Mouse (Mus musculus) NIH3T3 (cell line): ENCODE measurements around the gene Srl.
"Not testable (repeated sequence)": the region's sequence is repeated elsewhere in the genome, so short reads cannot be mapped to it uniquely, and the experiment has no call there.

Experiments used
- DNase-seq: peaks from one replicate; pipeline ENCODE4 v3.0.0-alpha.2; 2012; ENCODE audit warnings: low read depth

Srl gene

DNA sequence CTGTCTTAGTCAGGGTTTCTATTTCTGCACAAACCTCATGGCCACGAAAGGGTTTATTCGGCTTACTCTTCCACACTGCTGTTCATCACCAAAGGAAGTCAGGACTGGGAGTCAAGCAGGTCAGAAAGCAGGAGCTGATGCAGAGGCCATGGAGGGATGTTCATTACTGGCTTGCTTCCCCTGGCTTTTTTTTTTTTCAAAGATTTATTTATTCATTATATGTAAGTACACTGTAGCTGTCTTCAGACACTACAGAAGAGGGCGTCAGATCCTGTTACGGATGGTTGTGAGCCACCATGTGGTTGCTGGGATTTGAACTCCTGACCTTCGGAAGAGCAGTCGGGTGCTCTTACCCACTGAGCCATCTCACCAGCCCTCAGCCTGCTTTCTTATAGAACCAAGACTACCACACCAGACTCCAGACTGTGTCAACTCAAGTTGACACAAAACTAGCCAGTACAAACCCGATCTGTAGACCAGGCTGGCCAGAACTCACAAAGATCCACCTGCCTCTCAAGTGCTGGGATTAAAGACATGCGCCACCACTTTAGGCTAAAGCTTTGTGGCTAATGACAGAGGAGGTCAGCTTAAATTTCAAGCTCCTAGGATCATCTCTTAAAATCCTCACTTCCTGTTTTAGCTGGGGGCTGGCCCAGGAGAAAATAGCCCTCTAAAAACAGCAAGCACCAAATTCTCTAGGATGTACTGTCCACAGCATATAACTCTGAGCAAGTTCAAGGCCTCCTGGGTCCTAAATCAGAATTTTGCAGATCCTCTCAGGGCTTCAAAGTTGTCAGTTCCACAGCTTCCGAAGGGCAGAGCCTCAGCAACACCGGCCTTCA lies 67.4 kb downstream of the Srl start:
- DNase-seq = not testable (repeated sequence)

DNA sequence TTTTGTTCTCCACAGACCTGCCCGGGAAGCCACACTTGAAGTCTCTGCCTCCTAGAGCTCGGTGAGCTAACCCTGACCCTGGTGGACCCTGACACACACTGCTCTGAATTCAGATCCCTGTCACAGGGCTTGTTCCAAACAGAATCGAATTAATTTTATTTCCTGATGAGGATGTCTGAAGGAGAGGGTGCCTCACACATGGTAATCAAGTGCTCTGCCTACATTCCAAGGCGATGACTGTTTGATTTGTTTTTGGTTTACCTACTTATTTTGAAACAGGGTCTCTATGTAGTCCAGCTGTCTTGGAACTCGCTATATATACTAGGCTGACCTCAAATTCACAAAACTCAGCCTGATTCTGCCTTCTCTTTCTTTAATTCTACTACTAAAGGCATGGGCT lies 68.4 kb downstream of the Srl start:
- peak; percentile 53 for DNase-seq

DNA sequence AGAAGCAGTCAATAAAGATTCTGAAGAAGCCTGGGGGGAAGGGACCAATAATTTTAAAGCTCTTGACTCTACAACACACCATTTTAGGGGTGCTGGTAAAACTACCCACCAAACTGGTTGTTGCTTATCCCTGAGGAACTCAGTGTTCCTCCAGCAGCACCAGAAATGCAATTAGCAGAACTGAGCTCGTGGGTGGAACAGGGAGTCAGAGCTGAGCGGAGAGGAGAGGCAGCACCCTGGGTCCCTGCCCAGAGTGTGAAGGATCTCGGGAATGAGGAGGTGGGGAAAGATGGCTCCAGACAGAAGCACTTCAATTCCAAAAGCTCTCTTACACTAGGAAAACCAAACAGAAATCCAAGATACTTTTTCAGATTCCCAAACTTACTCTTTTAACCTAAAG lies 68.9 kb downstream of the Srl start:
- peak; percentile 54 for DNase-seq

DNA sequence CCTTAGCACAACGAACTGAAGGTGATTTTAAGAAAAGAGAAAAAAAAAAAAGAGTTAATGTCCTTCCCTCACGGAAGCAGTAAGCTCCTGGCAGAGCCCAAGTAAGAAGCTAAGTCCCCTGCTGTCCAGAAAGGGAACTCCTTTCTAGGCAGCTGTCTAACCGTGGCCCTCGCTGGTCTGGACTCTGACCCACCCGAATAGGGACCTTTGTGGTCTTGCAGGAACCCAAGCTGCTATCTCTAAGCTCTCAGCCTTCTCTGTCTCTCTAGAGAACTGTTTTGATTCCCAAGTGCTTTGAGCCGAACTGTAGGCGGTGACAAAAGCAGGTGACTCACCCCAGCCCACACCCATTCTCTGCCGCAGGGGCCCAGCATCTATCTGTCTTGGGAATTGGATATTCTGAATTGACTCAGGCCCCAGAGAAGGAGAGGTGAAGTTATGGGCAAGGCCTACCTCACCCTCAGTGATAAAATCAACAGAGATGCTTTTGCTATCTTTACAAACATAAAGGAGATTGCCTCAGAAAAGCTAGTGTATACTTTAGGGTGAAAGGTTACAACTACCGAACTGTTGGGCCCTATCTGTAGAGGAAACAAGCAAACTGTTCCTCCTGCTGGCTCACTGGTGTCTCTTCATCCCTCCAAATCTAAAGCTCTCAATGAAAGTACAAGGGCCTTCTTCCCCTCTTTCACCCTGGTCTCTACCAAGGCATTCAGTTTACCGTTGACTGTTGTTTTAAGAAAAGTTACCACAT lies 71.8 kb downstream of the Srl start:
- peak; percentile 54 for DNase-seq

DNA sequence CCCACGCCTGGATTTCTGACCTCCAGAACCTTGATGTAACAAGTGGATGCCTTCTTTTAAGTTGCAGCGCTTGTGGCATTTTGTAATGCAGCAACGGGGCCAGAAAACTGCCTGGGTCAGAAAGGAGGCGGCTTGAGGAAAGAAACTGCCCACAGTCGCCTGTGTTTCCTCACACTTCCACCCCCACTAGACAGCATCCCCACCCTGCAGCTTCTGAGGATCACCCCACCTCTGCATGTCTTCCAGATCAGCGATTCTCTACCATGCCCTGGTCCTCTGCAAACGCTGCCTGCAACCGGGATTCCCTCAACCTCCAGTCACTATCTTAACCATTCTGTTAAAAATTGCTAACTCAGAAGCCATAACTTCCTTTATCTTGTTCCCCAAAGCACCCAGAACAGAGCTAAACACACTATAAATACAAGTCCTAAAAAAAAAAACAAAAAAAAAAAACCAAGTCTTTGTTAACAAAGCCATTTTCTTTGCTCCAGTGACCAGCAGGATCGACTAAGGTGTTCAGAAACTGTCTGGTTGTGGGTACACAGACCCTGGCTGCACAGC lies 77.0 kb downstream of the Srl start:
- DNase-seq = no peak

DNA sequence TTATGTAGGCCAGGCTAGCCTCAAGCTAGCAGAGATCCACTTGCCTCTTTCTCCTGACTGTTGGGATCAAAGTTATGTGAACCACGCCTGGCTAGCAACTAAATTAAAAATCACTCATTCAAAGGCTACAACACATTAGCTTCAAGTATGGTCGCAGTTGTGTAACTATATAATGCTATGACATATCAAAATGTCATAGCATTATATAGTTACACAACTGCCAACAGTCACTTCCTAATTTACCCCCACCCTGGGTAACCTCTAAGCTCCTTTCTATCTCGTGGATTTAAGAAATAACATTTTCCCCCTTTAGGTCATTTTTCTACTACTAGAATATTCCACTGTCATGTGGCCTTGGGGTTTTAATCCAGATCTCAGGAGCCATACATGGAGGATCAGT lies 83.7 kb downstream of the Srl start:
- no peak for DNase-seq

DNA sequence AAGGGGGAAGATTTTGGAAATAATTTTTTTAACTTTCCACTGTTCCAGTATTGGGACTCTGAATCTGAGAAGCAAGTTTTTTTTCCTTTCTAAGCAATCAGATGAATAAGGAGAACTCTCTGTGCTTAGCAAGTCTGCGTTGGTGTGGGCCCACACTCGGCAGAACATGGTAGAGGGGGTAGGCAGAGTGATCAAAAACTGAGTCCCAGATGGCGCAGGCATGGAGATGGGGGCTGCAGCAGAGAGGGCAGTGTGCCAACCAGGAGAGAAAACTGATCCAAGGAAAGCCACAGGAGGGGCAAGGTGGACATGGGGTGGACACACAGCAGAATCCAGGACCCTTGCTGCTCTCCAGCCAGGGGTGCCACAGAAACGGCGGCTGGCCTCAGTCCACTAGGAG lies 85.2 kb downstream of the Srl start:
- no peak for DNase-seq

DNA sequence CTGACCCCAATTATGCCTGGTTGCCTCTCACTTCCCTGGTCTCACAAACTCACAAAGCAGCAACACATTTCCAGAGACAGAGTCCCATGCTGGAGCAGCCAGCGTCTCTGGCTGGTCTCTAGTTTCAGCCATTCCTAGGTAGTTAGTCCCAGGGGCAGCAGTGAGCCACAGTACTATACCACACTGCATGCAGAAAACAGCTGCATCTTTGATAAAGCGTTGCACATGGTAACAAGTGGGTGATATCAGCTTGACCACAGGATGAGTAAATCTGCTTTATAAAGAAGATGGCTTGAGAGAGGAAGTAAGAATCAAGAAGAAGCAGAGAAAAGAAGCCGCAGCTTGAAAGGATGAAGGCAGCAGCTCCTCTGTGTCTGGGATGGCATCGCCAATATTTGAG lies 85.9 kb downstream of the Srl start:
- DNase-seq = no peak

DNA sequence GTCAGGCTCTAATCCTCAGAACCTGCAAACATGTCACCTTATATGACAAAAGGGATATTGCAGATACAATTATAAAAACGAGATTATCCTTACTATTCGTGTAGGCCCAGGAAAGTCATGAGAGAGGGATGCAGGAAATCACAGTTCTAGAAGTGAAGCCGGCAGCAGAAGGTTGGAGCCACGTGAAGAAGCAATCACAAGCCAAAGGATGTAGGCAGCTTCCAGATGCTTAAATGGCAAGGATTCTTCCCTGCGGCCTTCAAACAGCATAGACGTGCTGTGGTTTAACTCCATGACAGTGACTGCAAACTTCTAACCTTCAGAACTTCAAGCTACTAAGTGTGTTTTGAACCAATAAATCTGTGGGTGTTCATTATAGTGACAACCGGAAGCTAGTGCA lies 87.1 kb downstream of the Srl start:
- DNase-seq = no peak

DNA sequence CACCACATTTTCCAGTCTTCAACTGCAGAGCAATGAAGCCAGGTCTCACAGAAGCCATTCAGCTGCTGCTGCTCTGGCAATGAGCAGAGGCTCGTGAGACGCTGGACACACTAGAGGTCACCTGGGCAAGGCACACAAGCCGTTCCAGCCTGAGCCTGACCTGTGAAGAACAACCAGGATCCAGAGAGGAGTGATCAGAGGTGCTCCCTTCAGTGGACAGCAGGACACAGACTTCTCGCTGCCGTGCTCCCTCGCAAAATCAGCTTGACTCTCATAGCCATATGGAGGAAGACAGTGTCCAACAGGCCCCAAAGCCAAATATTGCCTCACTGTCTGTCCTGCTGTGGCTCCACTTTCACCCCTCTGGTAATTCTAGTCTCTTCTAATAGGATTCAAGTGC lies 92.2 kb downstream of the Srl start:
- DNase-seq = no peak

DNA sequence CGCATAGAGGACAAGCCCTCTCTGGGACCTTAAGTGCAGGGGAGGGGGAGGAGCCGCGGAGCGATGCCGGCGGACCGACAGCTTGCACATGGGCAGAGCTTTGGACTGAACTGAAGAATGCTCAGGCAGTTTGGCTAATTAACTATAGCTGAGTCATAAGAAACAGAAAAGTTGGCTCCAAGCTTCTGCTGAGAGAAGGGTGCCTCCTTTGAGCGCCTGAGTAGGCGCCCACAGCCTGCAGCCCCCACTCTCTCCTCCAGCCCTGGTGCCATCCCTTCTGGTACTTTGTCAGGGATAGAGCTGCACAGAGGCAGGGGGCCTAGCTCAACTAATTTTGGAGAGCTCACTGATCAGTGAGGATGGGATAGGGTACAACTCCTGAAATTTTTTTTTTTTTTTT lies 93.4 kb downstream of the Srl start:
- peak; percentile 65 for DNase-seq

DNA sequence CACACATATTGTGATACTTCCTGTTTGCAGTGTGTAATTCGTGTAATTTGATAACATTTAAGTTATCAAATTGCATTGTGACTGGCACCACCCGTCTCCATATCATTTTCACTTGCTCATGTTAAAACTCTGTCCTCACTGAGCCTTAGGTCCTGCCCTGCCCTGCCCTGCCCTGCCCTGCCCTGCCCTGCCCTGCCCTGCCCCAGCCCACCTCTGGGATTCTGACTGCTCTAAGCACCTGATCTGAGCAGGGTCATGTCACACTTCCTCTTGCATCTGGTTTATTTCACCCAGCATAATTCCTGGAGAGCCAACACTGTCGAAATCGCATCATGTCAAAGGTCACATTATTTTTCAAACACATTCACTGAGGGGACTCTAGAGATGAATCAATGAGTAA lies 95.2 kb downstream of the Srl start:
- no peak for DNase-seq

DNA sequence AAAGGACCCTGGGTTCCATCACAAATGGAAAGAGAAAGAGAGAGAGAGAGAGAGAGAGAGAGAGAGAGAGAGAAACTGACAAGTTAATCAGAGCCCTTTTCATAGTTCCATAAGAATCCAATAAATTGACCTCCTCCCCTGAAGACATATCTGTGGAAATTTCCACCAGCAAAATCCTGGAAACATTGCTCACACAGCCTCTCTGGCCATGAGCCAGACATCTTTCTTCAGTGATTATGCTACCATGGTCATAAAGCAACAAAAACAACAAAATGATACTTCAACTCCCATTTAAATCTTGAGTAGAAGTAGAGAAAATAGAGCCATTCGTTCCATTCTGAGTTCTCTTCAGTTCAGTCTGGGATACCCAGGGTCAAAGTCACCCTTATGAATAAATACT lies 97.2 kb downstream of the Srl start:
- DNase-seq = peak; percentile 81

DNA sequence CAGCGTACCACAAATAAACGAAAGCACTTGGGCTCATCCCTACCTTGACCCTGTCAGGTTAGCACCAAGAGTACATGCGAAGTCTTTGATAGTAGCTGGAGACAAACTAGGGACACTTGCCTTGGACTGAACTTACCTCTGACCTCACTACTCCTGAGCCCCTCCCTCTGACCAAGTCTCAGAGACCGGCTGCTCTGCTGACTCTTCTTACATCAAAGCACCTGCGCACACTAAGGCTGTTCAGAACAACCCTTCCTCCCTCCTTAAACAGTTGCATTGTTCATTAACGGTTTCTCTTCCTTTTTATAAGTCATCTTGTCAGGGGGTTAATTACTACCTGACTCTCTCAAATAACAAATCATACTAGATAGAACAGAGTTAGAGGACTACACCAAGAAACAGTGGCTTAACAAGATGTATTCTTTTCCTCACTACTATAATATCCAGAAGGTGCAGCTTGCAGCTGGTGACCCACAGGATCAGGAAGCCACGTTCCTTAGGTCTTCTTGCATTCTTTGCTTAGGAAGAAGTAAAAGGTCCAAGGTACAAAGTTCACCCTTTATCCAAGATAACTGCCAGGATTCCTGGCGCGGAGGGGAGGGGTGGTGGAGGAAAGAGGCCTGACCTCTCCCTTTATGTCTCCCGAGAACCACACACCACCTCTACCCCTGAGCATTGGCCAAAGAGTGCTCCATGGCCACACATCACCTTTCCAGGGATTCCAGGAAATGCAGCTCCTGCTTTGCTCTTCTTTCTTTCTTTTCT lies 102.1 kb downstream of the Srl start:
- no peak for DNase-seq

DNA sequence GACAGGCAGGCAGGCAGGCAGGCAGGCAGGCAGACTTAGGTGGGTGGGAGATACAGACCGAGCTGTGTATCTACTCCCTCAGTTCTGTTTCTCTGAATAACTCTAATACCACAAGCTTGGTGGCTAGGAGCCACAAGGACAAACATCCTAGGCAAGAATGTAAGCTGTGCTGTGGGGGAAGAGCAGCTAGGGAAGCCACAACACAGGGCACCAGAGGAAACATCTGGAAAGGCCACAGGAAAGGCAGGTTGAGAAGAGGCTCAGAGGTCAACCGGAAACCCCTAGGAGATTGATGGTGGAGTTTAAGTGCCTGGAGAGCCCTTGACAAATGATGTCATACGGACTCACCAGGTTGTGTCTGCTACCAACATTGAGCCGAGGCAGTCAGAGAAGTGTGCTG lies 104.9 kb downstream of the Srl start:
- DNase-seq = no peak

DNA sequence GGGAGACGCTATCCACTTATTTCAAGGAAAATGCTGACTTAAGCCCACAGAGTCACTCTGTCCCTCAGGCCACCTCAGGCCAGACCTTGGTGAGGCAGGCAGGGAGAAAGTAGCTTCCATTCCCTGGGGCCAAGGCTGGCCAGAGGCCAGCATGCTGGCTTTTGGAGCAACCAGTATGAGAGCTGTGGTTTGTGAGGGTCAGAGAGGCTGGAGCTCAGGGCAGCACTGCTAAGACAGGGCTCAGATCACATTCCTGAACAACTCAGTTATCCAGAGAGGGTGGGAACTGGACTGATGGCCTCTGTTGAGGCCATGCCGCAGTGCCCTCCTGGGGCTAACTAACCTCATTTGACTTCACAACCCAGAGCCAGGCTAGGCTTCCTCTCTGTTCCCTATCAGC lies 106.2 kb downstream of the Srl start:
- DNase-seq = peak; percentile 49

DNA sequence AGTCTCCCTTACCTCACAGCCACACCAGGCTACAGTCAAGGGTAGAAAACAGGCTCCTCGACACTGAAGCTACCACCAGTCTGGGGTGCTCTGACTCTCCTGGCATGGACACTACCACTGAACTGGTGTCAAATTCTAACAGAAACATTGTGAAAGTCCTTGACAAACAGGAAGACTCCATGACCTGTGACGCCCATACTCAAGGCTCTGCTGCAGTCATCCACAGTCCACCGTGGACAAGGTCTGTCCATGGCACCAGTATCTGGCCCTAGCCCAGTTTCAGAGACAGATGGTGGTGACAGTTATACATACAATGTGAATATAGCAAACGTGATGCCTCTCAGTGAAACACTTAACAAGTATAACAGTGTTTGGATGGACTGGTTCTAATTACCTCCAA lies 109.8 kb downstream of the Srl start:
- no peak for DNase-seq

DNA sequence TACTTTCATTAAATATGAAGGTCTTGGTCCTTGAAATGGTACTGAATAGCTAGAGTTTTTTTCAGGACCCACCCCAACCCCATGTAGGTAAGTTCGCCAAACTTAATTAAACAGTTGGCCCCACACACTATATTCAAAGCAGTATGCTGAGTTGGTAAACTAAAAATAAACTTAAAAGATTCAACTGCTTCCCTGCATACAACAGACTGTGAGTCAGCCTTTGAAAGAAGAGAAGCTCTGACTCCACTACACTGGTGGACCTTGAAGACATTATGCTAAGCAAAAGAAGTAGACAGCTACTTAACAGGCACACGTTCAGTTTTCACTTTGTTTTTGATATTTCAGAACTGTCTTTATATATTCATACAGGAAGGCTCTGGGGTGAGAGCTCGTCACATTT lies 110.6 kb downstream of the Srl start:
- DNase-seq = no peak

DNA sequence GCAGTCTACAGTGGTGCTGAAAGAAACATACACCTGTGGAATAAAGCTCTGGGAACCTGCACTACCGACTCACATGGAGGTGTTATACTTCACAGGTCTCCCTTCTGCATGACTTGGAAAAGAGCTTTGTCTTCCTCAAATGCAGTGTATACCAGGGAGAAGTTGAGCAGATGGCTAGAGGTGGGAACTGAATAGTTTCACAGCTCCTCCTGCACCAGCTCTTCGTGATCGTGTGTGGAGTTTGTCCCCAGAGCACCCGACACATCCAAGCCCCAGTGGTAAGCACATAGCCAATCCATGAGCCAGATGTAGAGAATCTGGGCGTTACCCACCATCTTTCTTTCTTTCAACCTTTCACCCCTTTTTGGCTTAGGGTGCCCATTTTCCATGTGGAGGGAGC lies 111.4 kb downstream of the Srl start:
- DNase-seq = no peak
